Mouse (Mus musculus): Measurements from ENCODE around the gene Fbf1. TPM values are rescaled to one million over a fixed set of nuclear protein-coding genes. Genes with fewer than 3 reads are reported as not detected.

Fbf1 gene
- polyA plus RNA-seq, 1 experiment from 2014 or later, result 6.1 TPM

DNA sequence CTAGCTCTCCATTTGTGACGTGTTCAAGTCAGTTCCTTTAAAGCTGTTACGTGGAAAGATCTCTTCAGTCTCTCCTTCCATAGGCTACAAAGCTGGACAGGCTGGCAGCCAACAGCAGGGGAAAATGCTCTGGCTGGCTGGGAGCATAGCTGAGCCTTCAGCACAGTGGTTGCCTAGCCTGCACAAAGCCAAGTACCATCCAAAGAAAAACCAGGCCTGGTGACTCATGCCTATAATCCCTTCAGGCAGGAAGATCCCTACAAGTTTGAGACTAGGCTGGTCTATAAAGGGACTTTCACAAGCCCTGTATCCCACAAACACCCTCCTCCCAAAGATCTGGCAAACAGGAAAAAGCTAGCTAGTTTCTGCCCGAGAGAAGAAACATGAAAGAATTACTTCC, 17.9 kb upstream of the Fbf1 start:
- Histone ChIP-seq H3K4me3 (replicated peaks) (no peak overlapping the region), H3K27ac (replicated peaks) (no peak overlapping the region), H3K9me3 (replicated peaks) (no peaks in the 10 kb centered on the region), H3K9ac (no peak overlapping the region), H3K4me2 (no peak overlapping the region), H3K36me3 (replicated peaks) (peaks cover 74% of the 10 kb centered on the region), H3K27me3 (no peaks in the 10 kb centered on the region), H3K4me1 (replicated peaks) (0 out of 2 replicates have a peak, but pooled peaks cover 5% of the 10 kb centered on the region)
- 77% methylated on average over 3 of the region's 3 CpGs for WGBS (ENCODE audit: insufficient replicate concordance)
- ATAC-seq (ENCODE audit: insufficient read depth), result no peak

DNA sequence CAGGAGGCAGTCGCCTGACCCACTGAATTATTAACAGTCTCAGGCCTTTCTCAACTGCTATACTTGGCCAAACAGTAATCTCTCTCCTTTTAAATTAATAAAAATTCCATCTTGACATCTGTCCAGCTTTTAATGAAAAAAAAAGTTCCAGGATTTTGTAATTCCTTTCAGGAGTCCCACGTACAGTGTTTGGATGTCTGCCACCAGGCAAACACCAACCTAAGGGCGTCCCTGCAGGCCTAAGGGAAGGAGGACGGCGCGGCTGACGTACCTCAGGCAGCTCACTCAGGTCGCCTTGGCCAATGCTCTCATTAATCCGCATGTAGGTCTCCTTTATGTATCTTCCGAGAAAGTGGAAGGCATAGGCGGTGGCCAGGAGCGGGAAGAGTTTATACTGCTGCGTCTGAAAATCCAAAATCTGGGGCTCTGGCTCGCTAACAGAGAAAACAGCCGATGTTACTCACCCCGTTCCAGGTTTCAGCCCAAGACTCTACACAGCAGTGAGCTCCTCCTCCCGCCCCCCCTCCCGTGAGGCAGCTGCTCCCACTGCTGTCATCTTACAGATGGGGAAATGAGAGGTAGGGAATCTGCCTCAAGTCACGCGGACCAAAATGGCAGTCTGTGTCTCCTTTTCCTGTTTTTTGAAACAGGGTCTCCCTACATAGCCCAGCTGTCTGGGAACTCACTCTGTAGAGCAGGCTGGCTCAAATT, 10.6 kb upstream of the Fbf1 start:
- Histone ChIP-seq H3K36me3 (replicated peaks) (peaks cover 77% of the 10 kb centered on the region), H3K9ac (no peak overlapping the region), H3K9me3 (replicated peaks) (no peaks in the 10 kb centered on the region), H3K4me1 (replicated peaks) (no peaks in the 10 kb centered on the region), H3K4me3 (replicated peaks) (no peak overlapping the region), H3K4me2 (no peak overlapping the region), H3K27me3 (no peaks in the 10 kb centered on the region), H3K27ac (replicated peaks) (no peak overlapping the region)
- 85% methylated on average over 20 of the region's 20 CpGs for WGBS (ENCODE audit: insufficient replicate concordance)
- ATAC-seq (ENCODE audit: insufficient read depth), result no peak

DNA sequence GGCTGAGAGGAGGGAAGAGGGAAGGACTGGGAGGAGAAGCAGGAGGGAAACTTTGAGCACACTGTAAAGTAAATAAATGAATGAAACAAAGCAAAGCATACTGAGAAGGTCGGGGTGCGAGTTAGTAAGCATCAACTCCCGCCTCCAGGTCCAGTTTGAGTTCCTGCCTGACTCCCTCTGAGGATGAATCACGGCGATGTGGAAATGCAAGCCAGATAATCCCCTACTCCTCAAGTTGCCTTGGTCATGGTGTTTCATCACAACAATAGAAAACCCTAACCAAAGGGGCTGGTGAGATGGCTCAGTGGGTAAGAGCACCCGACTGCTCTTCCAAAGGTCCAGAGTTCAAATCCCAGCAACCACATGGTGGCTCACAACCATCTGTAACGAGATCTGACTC, 8.0 kb upstream of the Fbf1 start:
- no peak overlapping the region for H3K4me2 ChIP-seq
- no peak overlapping the region for H3K4me3 ChIP-seq (replicated peaks)
- no peak overlapping the region for H3K9ac ChIP-seq
- WGBS (ENCODE audit: insufficient replicate concordance), result 81% methylated on average over 7 of the region's 7 CpGs
- no peak overlapping the region for H3K27ac ChIP-seq (replicated peaks)
- no peak for ATAC-seq (ENCODE audit: insufficient read depth)
- no peaks in the 10 kb centered on the region for H3K4me1 ChIP-seq (replicated peaks)
- H3K27me3 ChIP-seq, result no peaks in the 10 kb centered on the region
- H3K9me3 ChIP-seq (replicated peaks), result no peaks in the 10 kb centered on the region
- H3K36me3 ChIP-seq (replicated peaks), result peaks cover 74% of the 10 kb centered on the region

DNA sequence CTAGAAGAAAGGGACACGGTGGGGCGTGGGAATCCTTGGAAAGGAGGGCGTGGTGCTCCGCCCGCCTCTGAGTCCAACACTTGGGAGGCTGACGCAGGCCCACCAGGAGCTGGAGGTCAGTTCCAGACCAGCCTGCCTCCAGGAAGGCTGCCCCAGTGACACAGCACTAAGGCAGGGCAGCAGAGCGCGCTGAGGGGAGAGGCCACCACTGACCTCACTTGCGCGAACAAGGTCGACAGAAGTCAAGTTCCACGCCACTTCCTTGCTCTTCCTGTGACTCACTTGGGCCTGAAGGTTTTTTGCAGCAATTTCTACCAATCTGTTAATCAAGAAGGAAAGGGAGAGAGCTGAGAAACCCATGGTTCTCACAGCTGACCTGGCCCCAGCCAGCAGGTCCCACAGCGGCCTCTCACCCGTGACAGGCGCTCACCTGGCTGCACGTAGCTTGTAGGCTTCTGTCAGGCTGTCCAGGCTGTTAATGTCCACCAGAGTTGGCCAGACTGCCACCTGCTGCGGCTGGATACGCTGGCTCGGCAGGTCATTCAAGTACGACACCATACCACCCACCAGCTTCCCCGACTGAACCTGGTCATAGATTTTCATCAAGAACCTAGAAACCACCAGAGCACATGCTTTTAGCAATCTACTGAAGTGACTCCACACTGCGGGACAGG, 6.9 kb upstream of the Fbf1 start:
- Histone ChIP-seq H3K27me3 (no peaks in the 10 kb centered on the region), H3K4me2 (no peak overlapping the region), H3K36me3 (replicated peaks) (peaks cover 63% of the 10 kb centered on the region), H3K4me1 (replicated peaks) (no peaks in the 10 kb centered on the region), H3K4me3 (replicated peaks) (no peak overlapping the region), H3K9ac (no peak overlapping the region), H3K27ac (replicated peaks) (no peak overlapping the region), H3K9me3 (replicated peaks) (no peaks in the 10 kb centered on the region)
- ATAC-seq (ENCODE audit: insufficient read depth), result no peak
- WGBS (ENCODE audit: insufficient replicate concordance), result 79% methylated on average over 22 of the region's 22 CpGs

DNA sequence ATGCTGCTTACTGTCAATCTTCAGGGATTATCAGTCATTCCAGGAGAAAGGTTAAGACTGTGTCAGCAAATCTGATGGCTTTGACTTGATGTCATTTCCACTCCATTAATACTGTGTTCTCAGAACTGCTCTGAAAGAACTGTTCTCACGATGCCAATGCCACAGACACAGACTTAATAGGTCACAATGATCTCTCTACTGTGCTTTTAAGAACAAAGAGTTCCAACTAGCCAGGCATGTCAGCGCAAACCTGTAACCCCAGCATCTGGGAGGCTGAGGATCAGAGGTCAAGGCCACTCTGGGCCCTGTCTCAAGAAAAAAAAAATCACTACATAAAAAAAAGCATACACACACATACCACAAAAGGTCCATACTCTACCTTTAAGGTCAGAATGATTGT, 4.0 kb upstream of the Fbf1 start:
- ATAC-seq (ENCODE audit: insufficient read depth), result no peak
- Histone ChIP-seq H3K27me3 (no peaks in the 10 kb centered on the region), H3K4me3 (replicated peaks) (no peak overlapping the region), H3K4me1 (replicated peaks) (peaks cover 17% of the 10 kb centered on the region), H3K4me2 (no peak overlapping the region), H3K9me3 (replicated peaks) (no peaks in the 10 kb centered on the region), H3K27ac (replicated peaks) (no peak overlapping the region), H3K36me3 (replicated peaks) (peaks cover 39% of the 10 kb centered on the region), H3K9ac (no peak overlapping the region)
- WGBS (ENCODE audit: insufficient replicate concordance), result 84% methylated on average over 2 of the region's 2 CpGs

DNA sequence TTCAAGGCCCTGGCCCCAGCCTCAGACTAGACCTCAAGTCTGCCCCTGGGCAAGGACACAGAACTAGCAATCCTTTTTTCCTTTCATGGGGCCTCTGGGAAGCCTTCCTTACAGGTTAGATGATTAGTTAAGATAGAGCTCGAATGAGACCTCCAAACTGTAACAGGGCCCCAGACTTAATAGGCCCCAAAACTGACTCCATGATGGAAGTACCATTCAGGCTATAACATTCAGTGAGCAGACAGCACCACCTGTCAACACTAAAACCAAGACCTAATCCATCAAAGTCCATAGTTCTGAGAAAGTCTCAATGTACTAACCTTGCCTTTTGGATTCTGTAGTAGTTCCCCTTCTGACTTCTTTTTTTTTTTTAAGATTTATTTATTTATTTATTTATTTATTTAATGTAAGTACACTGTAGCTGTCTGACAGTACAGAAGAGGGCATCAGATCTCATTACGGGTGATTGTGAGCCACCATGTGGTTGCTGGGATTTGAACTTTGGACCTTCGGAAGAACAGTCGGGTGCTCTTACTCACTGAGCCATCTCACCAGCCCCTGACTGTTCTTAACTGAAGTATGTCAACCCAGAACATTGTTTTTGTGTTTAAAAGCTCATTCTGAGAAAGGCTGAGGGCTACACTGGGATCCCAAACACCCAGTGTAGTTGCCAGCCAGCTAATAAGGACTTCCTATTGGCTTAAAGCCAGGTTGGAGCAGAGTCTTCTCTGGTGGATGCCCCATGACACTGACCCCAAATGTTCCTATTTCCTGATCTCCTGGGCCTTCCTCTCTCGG, 2.2 kb upstream of the Fbf1 start:
- no peaks in the 10 kb centered on the region for H3K27me3 ChIP-seq
- H3K4me1 ChIP-seq (replicated peaks), result peaks cover 26% of the 10 kb centered on the region
- no peak overlapping the region for H3K4me3 ChIP-seq (replicated peaks)
- H3K9me3 ChIP-seq (replicated peaks), result no peaks in the 10 kb centered on the region
- no peak for ATAC-seq (ENCODE audit: insufficient read depth)
- peaks cover 30% of the 10 kb centered on the region for H3K36me3 ChIP-seq (replicated peaks)
- H3K4me2 ChIP-seq, result no peak overlapping the region
- no peak overlapping the region for H3K9ac ChIP-seq
- no peak overlapping the region for H3K27ac ChIP-seq (replicated peaks)
- WGBS (ENCODE audit: insufficient replicate concordance), result 70% methylated on average over 5 of the region's 5 CpGs

DNA sequence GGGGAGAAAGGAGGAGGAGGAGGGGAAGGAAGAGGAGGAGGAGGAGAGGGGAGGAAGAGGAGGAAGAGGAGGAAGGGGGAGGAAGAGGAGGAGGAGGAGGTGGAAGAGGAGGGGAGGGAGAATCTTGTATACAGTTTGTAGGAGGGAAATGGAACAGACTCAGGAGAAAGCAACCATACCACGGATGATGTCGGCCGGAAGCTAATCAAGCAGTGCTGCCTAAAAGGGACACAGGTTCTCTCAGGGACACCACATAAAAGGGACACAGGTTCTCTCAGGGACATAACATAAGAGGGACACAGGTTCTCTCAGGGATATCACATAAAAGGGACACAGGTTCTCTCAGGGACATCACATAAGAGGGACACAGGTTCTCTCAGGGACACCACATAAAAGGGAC, 1.2 kb upstream of the Fbf1 start:
- WGBS (ENCODE audit: insufficient replicate concordance), result 78% methylated on average over 3 of the region's 3 CpGs
- no peak for ATAC-seq (ENCODE audit: insufficient read depth)

DNA sequence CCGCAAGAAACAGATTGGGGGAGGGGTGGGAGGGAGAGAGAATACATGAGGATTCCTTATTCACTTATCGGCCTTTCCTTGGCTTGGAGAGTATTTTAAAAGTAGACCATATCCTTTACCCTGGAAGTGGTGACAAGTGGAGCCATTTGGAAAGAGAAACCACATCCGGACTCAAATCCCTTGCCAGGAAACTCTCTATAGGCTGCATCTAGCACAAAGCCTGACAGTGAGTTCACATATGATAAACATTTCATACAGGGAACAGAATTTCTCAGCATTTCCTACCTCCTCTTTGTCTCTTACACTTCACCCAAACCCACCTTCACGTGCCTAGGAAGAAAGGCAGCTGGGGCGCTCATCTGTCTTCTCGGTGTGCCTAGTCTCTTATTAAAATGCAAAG, 734 bp downstream of the Fbf1 start:
- H3K27ac ChIP-seq (replicated peaks), result peak overlapping the region; percentile 71
- no peak for ATAC-seq (ENCODE audit: insufficient read depth)
- no peaks in the 10 kb centered on the region for H3K27me3 ChIP-seq
- peak overlapping the region; percentile 74 for H3K4me3 ChIP-seq (replicated peaks)
- no peaks in the 10 kb centered on the region for H3K9me3 ChIP-seq (replicated peaks)
- peak overlapping the region; percentile 83 for H3K4me2 ChIP-seq
- 0 out of 2 replicates have a peak, but pooled peaks cover 3% of the 10 kb centered on the region for H3K36me3 ChIP-seq (replicated peaks)
- peaks cover 26% of the 10 kb centered on the region for H3K4me1 ChIP-seq (replicated peaks)
- peak overlapping the region; percentile 79 for H3K9ac ChIP-seq
- 14% methylated on average over 6 of the region's 6 CpGs for WGBS (ENCODE audit: insufficient replicate concordance)

More for the DNA sequence above, 1.2 kb upstream of the Fbf1 start:
- no peak overlapping the region for H3K27ac ChIP-seq (replicated peaks)
- H3K36me3 ChIP-seq (replicated peaks), result peaks cover 20% of the 10 kb centered on the region
- H3K4me1 ChIP-seq (replicated peaks), result peaks cover 26% of the 10 kb centered on the region
- H3K4me3 ChIP-seq (replicated peaks), result no peak overlapping the region
- no peaks in the 10 kb centered on the region for H3K27me3 ChIP-seq
- no peak overlapping the region for H3K4me2 ChIP-seq
- no peak overlapping the region for H3K9ac ChIP-seq
- no peaks in the 10 kb centered on the region for H3K9me3 ChIP-seq (replicated peaks)

DNA sequence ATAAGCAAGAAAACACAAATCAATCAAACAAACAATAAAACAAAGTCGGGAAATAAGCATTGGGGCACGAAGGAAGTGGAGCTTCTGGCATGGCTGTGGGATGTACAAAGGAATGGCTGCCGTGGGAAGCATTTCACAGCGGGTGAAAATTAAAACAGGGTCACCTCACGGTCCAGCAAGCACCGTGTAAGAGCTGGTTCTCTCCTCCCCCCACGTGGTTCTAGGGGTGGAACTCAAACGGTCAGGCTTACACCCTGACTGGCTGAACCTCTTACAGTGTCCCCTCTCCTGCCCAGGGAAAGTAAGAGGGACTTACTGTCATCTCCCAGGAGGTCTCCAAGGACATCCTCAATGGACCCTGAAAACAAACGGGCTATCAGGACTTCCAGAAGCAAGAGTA, 5.0 kb downstream of the Fbf1 start:
- peaks cover 18% of the 10 kb centered on the region for H3K4me1 ChIP-seq (replicated peaks)
- H3K27me3 ChIP-seq, result no peaks in the 10 kb centered on the region
- ATAC-seq (ENCODE audit: insufficient read depth), result no peak
- no peaks in the 10 kb centered on the region for H3K9me3 ChIP-seq (replicated peaks)
- 53% methylated on average over 9 of the region's 9 CpGs for WGBS (ENCODE audit: insufficient replicate concordance)
- no peak overlapping the region for H3K9ac ChIP-seq
- peaks cover 3% of the 10 kb centered on the region; the same call in 1 of the 2 replicates for H3K36me3 ChIP-seq (replicated peaks)
- H3K27ac ChIP-seq (replicated peaks), result no peak overlapping the region
- no peak overlapping the region for H3K4me2 ChIP-seq
- H3K4me3 ChIP-seq (replicated peaks), result no peak overlapping the region

DNA sequence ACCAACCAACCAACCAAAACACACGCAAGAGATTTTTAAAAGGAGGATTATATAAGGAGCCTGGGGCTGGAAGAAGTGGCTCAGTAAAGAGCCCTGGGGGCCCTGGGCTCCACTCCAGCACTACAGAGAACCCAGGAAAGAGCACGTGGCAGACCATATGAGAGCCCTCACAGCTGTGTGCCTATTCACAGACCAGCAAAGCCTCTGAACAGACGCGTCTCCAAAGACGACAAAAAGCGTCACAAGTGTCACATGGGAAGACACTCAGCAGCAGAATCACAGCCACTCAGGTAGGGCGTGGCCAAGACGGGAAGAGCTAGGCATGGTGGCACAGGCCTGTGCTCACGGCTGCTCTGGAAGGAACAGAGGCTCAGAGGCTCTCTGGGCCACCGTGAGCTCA, 5.8 kb downstream of the Fbf1 start:
- Histone ChIP-seq H3K4me2 (no peak overlapping the region), H3K4me1 (replicated peaks) (peaks cover 10% of the 10 kb centered on the region), H3K27ac (replicated peaks) (no peak overlapping the region), H3K9me3 (replicated peaks) (no peaks in the 10 kb centered on the region), H3K36me3 (replicated peaks) (peaks cover 5% of the 10 kb centered on the region; the same call in 1 of the 2 replicates), H3K4me3 (replicated peaks) (no peak overlapping the region), H3K27me3 (no peaks in the 10 kb centered on the region), H3K9ac (no peak overlapping the region)
- no peak for ATAC-seq (ENCODE audit: insufficient read depth)
- WGBS (ENCODE audit: insufficient replicate concordance), result 78% methylated on average over 10 of the region's 10 CpGs

DNA sequence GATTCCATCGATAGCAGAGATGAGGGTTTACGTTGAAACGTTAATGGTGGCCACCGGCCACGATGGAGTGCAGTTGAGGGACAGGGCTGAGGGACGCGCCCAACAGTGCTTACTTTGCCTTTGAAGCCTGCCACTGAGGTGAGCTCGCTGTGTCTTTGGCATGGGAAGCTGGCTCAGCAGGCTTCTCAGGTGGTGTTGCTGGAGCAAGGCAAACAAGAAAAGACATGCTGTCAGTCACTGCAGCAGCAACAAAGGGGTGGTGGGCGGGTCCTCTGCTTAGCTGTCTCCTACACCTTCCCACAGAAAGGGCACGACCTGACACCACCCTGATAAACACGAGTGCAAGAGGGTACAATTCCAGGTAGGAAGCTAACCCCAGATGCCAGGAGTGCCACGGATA, 6.7 kb downstream of the Fbf1 start:
- H3K27ac ChIP-seq (replicated peaks), result no peak overlapping the region
- no peaks in the 10 kb centered on the region for H3K27me3 ChIP-seq
- H3K9ac ChIP-seq, result no peak overlapping the region
- peaks cover 10% of the 10 kb centered on the region; the same call in 1 of the 2 replicates for H3K36me3 ChIP-seq (replicated peaks)
- no peak overlapping the region for H3K4me3 ChIP-seq (replicated peaks)
- 65% methylated on average over 12 of the region's 12 CpGs for WGBS (ENCODE audit: insufficient replicate concordance)
- no peak for ATAC-seq (ENCODE audit: insufficient read depth)
- H3K9me3 ChIP-seq (replicated peaks), result no peaks in the 10 kb centered on the region
- H3K4me1 ChIP-seq (replicated peaks), result peaks cover 2% of the 10 kb centered on the region
- no peak overlapping the region for H3K4me2 ChIP-seq

Data from liver, embryonic 15.5 days (tissue).